Mouse (Mus musculus) ES-E14 (cell line): Measurements from ENCODE around the gene Zer1. TPM values are rescaled to one million over a fixed set of nuclear protein-coding genes. Genes with fewer than 3 reads are reported as not detected.

Source experiments
- DNase-seq: peaks from one replicate; pipeline ENCODE4 v3.0.0-alpha.2; 2013; ENCODE audit warnings: low read depth, low spot score
- H3K27ac ChIP-seq: 2 replicates; pipeline ENCODE4 v1.5.1; 2012; ENCODE audit warnings: low read depth, mild to moderate bottlenecking, low read length, moderate library complexity, mixed read lengths; ENCODE audit not compliant: poor library complexity, insufficient read depth, severe bottlenecking
- H3K36me3 ChIP-seq: 2 replicates; pipeline ENCODE4 v1.6.1; 2012; ENCODE audit warnings: mild to moderate bottlenecking, low read length, moderate library complexity, mixed read lengths; ENCODE audit not compliant: control insufficient read depth, poor library complexity, insufficient read depth, severe bottlenecking
- H3K4me1 ChIP-seq, 2 experiments: fragments of 150-350 bp in 1 of 2; sonication (generic) in 1 of 2; 2 replicates each; pipeline ENCODE4 v1.6.1; 2012; ENCODE audit warnings: low read length in 2 of 2, mild to moderate bottlenecking in 1 of 2, mixed read lengths in 1 of 2; ENCODE audit not compliant: control insufficient read depth in 2 of 2, insufficient read depth in 2 of 2, poor library complexity in 1 of 2
- H3K4me3 ChIP-seq, 2 experiments: fragments of 150-350 bp in 1 of 2; sonication (generic) in 1 of 2; 2 replicates each; pipeline ENCODE4 v1.5.1; 2012; ENCODE audit warnings: low read length in 2 of 2, low read depth in 1 of 2, mild to moderate bottlenecking in 1 of 2, mixed read lengths in 1 of 2; ENCODE audit not compliant: insufficient read depth in 1 of 2, poor library complexity in 1 of 2, severe bottlenecking in 1 of 2
- H3K9ac ChIP-seq: 2 replicates; pipeline ENCODE4 v1.6.1; 2012; ENCODE audit warnings: low read depth, mild to moderate bottlenecking, low read length, mixed read lengths; ENCODE audit not compliant: poor library complexity, insufficient read depth, severe bottlenecking
- H3K9me3 ChIP-seq: fragments of 150-350 bp; sonication (generic); 2 replicates; pipeline ENCODE4 v1.6.1; 2012; ENCODE audit warnings: low read depth, mild to moderate bottlenecking, low read length; ENCODE audit not compliant: control insufficient read depth, insufficient read depth
- CHD2 ChIP-seq: IDR thresholded peaks from 2 replicates; pipeline ENCODE4 v1.6.1; 2014; ENCODE audit warnings: mild to moderate bottlenecking, low read depth, low read length, inconsistent platforms
- HCFC1 ChIP-seq: IDR thresholded peaks from 2 replicates; pipeline ENCODE4 v1.6.1; 2012; ENCODE audit warnings: low read length, inconsistent platforms, borderline replicate concordance; ENCODE audit not compliant: insufficient read depth
- MAFK ChIP-seq: IDR thresholded peaks from 2 replicates; pipeline ENCODE4 v1.6.1; 2014; ENCODE audit warnings: mild to moderate bottlenecking, low read depth, low read length, inconsistent platforms; ENCODE audit not compliant: insufficient read depth
- ZC3H11A ChIP-seq: IDR thresholded peaks from 2 replicates; pipeline ENCODE4 v1.6.1; 2012; ENCODE audit warnings: low read depth, mild to moderate bottlenecking, inconsistent platforms, low read length, borderline replicate concordance
- ZNF384 ChIP-seq: IDR thresholded peaks from 2 replicates; pipeline ENCODE4 v1.6.1; 2012; ENCODE audit warnings: low read depth, low read length, inconsistent platforms
- in situ Hi-C, 2 experiments: fragments of 600-800 bp; cut with MboI; formaldehyde crosslinking; loops; one replicate each; pipeline ENCODE4 v1.15.1; 2025; ENCODE audit warnings: low sequenced_read_pairs in 2 of 2, inconsistent platforms in 1 of 2; ENCODE audit not compliant: unreplicated experiment in 2 of 2
- total RNA-seq: library from RNA; depleted of rRNA; stranded (reverse); fragments of 300-350 nt; gene quantifications from 2 replicates; pipeline ENCODE4 v1.2.3, GENCODE M21; 2012

The Zer1 gene
- total RNA-seq, 1 experiment = 11.4 TPM

DNA sequence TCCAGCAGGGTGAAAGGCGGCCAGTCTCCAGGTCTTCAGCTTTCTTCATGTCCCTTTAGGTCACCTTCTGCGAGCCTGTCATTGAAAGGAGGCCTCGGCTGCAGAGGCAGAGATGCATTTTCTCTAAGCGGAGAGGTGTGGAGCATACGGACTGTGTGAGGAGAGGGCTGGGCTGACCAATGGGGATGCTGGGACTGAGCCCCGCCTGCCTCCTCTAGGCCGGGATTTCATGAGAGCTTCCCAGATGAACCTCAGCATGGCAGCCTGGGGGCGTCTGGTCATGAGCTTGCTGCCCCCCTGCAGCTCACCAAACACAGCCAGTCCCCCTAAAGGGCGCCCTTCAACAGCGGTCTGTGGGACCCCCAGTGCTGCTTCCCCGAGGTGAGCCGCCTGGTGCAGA is 39.8 kb downstream of the Zer1 start:
- H3K9me3 ChIP-seq = no peaks in the 10 kb centered on the region
- in situ Hi-C loops = no loop called here
- peak overlapping the region; percentile 46; the same call in 1 of the 2 replicates for H3K9ac ChIP-seq
- TF ChIP-seq CHD2 = no peak
- no peak for TF ChIP-seq MAFK
- no peak for TF ChIP-seq ZC3H11A
- TF ChIP-seq ZNF384 = no peak
- TF ChIP-seq HCFC1 = no peak
- no peak for DNase-seq
- H3K36me3 ChIP-seq = peaks cover 2% of the 10 kb centered on the region; the same call in 1 of the 2 replicates
- no peak overlapping the region for H3K27ac ChIP-seq
- H3K4me1 ChIP-seq = peaks cover 3 to 14% of the 10 kb centered on the region in 2 experiments; a peak in 2 of 4 replicates
- H3K4me3 ChIP-seq = peak overlapping the region in 1 of 2 experiments; percentile 23; a peak in 2 of 4 replicates

DNA sequence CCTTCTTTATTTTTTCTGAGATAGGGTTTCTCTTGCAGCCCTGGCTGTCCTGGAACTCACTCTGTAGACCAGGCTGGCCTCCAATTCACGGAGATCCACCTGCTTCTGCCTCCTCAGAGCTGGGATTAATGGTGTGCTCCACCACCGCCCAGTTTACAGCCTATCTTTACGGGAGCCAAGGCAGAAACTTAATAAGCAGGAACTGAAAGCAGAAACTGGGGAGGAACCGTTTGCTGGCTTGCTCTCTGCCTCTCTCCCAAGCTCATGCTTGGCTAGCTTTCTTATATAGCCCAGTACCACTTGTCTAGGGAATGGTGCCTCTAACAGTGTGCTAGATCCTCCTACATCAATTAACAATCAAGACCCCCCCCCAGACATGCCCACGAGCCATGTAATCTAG is 40.3 kb downstream of the Zer1 start:
- no peak overlapping the region for H3K27ac ChIP-seq
- peaks cover 2% of the 10 kb centered on the region; the same call in 1 of the 2 replicates for H3K36me3 ChIP-seq
- no peak overlapping the region for H3K9ac ChIP-seq
- peaks cover 3 to 14% of the 10 kb centered on the region in 2 experiments; a peak in 2 of 4 replicates for H3K4me1 ChIP-seq
- in situ Hi-C loops = no loop called here
- no peak for DNase-seq
- TF ChIP-seq ZNF384 = no peak
- no peak for TF ChIP-seq ZC3H11A
- no peak for TF ChIP-seq HCFC1
- TF ChIP-seq MAFK = no peak
- TF ChIP-seq CHD2 = no peak
- no peaks in the 10 kb centered on the region for H3K9me3 ChIP-seq
- H3K4me3 ChIP-seq = no peak overlapping the region

DNA sequence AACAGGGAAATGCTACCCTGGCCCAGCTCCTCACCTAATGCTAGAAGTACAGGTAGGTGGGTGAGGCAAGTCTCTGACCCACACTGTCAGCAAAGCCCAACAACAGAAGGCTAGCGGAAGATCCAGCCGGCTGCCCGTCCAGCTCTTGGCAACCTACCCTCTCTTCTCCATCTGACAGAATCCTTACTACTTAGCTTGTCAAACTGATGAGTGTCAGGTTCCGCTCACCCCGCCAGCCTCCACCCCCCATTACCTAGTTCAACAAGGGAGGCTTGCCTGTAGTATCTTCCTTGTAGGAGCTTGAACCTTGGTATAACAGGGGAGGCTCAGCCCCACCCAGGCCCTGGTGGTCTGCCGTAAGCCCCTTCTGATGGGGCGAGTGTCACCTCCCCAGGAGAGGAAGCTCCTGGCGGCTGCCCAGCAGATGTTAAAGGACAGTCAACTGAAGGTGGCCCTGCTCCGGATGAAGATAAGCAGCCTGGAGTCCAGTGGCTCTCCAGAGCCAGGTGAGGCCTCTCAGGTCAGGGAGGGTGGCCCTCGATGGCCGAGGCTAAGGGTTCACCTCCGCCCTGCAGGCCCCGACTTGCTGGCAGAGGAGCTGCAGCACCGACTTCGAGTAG is 44.1 kb downstream of the Zer1 start:
- Histone ChIP-seq H3K4me1 (peaks cover 3 to 15% of the 10 kb centered on the region in 2 experiments; a peak in 3 of 4 replicates), H3K4me3 (0 out of 4 replicates have a peak overlapping the region, but pooled peaks of 1 of the 2 experiments have one; percentile 21), H3K9me3 (no peaks in the 10 kb centered on the region), H3K36me3 (no peaks in the 10 kb centered on the region), H3K9ac (peak overlapping the region; percentile 14), H3K27ac (no peak overlapping the region)
- no peak for DNase-seq
- in situ Hi-C loops = no loop called here
- no peak for TF ChIP-seq HCFC1
- no peak for TF ChIP-seq ZC3H11A
- TF ChIP-seq ZNF384 = no peak

DNA sequence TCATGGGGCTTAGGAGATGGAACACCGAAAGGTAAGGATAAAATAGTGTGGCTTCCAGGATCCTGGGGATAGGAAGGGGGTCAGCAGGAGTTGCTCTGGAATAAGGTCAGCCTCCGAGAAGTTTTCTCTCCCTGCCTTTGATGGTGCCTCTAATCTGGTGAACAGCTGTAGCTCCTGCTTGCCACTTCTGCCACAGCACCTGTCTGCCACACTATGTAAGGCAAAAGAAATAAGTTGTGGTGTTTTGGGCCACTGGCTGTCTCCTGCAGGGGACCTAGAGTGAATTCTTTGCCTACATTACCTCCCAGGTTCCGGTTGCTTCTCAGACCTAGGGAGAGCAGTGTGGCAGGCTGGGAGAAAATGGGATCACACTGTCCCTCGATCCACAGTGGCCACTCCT is 45.6 kb downstream of the Zer1 start:
- no peak overlapping the region for H3K27ac ChIP-seq
- no peak for TF ChIP-seq ZNF384
- no peak for TF ChIP-seq ZC3H11A
- TF ChIP-seq HCFC1 = no peak
- TF ChIP-seq MAFK = no peak
- no peak for TF ChIP-seq CHD2
- no peaks in the 10 kb centered on the region for H3K9me3 ChIP-seq
- peak overlapping the region; percentile 32 for H3K9ac ChIP-seq
- peaks cover 2% of the 10 kb centered on the region; the same call in 1 of the 2 replicates for H3K36me3 ChIP-seq
- H3K4me1 ChIP-seq = peaks cover 0 to 10% of the 10 kb centered on the region in 2 experiments; a peak in 2 of 4 replicates
- peak overlapping the region; percentile 70 to 78; a peak in 2 of 4 replicates for H3K4me3 ChIP-seq
- DNase-seq = no peak
- in situ Hi-C loops = no loop called here
